Mouse (Mus musculus): ENCODE measurements around the gene Inafm1. TPM values are rescaled to one million over a fixed set of nuclear protein-coding genes. Genes with fewer than 3 reads are reported as not detected.
"Not testable (repeated sequence)": the region's sequence is repeated elsewhere in the genome, so short reads cannot be mapped to it uniquely, and the experiment has no call there.

Gene Inafm1
- polyA plus RNA-seq, 1 experiment from 2014 or later = 32.0 TPM

GRCm38 (mm10) chr7:16271139-16271538 lies 2.3 kb downstream of the Inafm1 start:
- Histone ChIP-seq H3K9me3 (replicated peaks; ENCODE audit: low read length) (no peaks in the 10 kb centered on the region), H3K36me3 (ENCODE audit: insufficient read depth, low read length) (peaks cover 9% of the 10 kb centered on the region), H3K27ac (no peak overlapping the region), H3K27me3 (ENCODE audit: insufficient read depth, low read length) (no peaks in the 10 kb centered on the region), H3K4me1 (replicated peaks; ENCODE audit: insufficient read depth, low read length) (peaks cover 5% of the 10 kb centered on the region), H3K4me3 (replicated peaks; ENCODE audit: low read depth, low read length) (no peak overlapping the region), H3K4me2 (ENCODE audit: low read length) (no peak overlapping the region), H3K9ac (ENCODE audit: low read depth, low read length) (no peak overlapping the region)
- no peak for DNase-seq (ENCODE audit: low spot score)
- ATAC-seq (replicated peaks; ENCODE audit: low FRiP score, low read depth) = no peak
- WGBS = 69% methylated on average over 1 of the region's 1 CpGs
- TF ChIP-seq CTCF (IDR thresholded peaks at IDR 0.05; ENCODE audit: low read depth) = no peak

- H3K36me3 ChIP-seq (ENCODE audit: insufficient read depth, low read length); DNase-seq (ENCODE audit: low spot score); H3K4me1 ChIP-seq (replicated peaks; ENCODE audit: insufficient read depth, low read length); H3K4me3 ChIP-seq (replicated peaks; ENCODE audit: low read depth, low read length); H3K9ac ChIP-seq (ENCODE audit: low read depth, low read length); H3K27me3 ChIP-seq (ENCODE audit: insufficient read depth, low read length); H3K4me2 ChIP-seq (ENCODE audit: low read length); H3K27ac ChIP-seq; ATAC-seq (replicated peaks; ENCODE audit: low FRiP score, low read depth); H3K9me3 ChIP-seq (replicated peaks; ENCODE audit: low read length): not testable (repeated sequence)
- WGBS = 85% methylated on average over 7 of the region's 7 CpGs
Observed at GRCm38 (mm10) chr7:16266593-16266992, 6.8 kb downstream of the Inafm1 start.

- Histone ChIP-seq H3K9ac (ENCODE audit: low read depth, low read length) (no peak overlapping the region), H3K4me2 (ENCODE audit: low read length) (no peak overlapping the region), H3K4me1 (replicated peaks; ENCODE audit: insufficient read depth, low read length) (no peaks in the 10 kb centered on the region), H3K4me3 (replicated peaks; ENCODE audit: low read depth, low read length) (no peak overlapping the region), H3K36me3 (ENCODE audit: insufficient read depth, low read length) (no peaks in the 10 kb centered on the region), H3K27ac (no peak overlapping the region), H3K27me3 (ENCODE audit: insufficient read depth, low read length) (no peaks in the 10 kb centered on the region), H3K9me3 (replicated peaks; ENCODE audit: low read length) (no peaks in the 10 kb centered on the region)
- ATAC-seq (replicated peaks; ENCODE audit: low FRiP score, low read depth) (no peak), DNase-seq (ENCODE audit: low spot score) (no peak)
- 89% methylated on average over 11 of the region's 11 CpGs for WGBS
- no peak for TF ChIP-seq CTCF (IDR thresholded peaks at IDR 0.05; ENCODE audit: low read depth)
Observed at GRCm38 (mm10) chr7:16265856-16266255, 7.6 kb downstream of the Inafm1 start.

GRCm38 (mm10) chr7:16263843-16264242 lies 9.6 kb downstream of the Inafm1 start:
- no peaks in the 10 kb centered on the region for H3K27me3 ChIP-seq (ENCODE audit: insufficient read depth, low read length)
- TF ChIP-seq CTCF (IDR thresholded peaks at IDR 0.05; ENCODE audit: low read depth) = no peak
- H3K9me3 ChIP-seq (replicated peaks; ENCODE audit: low read length) = no peaks in the 10 kb centered on the region
- H3K9ac ChIP-seq (ENCODE audit: low read depth, low read length) = no peak overlapping the region
- H3K27ac ChIP-seq = no peak overlapping the region
- ATAC-seq (replicated peaks; ENCODE audit: low FRiP score, low read depth) = no peak
- 78% methylated on average over 5 of the region's 5 CpGs for WGBS
- no peaks in the 10 kb centered on the region for H3K4me1 ChIP-seq (replicated peaks; ENCODE audit: insufficient read depth, low read length)
- H3K36me3 ChIP-seq (ENCODE audit: insufficient read depth, low read length) = no peaks in the 10 kb centered on the region
- H3K4me2 ChIP-seq (ENCODE audit: low read length) = no peak overlapping the region
- DNase-seq (ENCODE audit: low spot score) = no peak
- H3K4me3 ChIP-seq (replicated peaks; ENCODE audit: low read depth, low read length) = no peak overlapping the region

GRCm38 (mm10) chr7:16263015-16263787 lies 10.2 kb downstream of the Inafm1 start:
- no peak overlapping the region for H3K27ac ChIP-seq
- peak; percentile 86 for TF ChIP-seq CTCF (IDR thresholded peaks at IDR 0.05; ENCODE audit: low read depth)
- no peak overlapping the region for H3K4me3 ChIP-seq (replicated peaks; ENCODE audit: low read depth, low read length)
- DNase-seq (ENCODE audit: low spot score) = peak; percentile 80
- H3K9me3 ChIP-seq (replicated peaks; ENCODE audit: low read length) = no peaks in the 10 kb centered on the region
- H3K27me3 ChIP-seq (ENCODE audit: insufficient read depth, low read length) = no peaks in the 10 kb centered on the region
- no peaks in the 10 kb centered on the region for H3K4me1 ChIP-seq (replicated peaks; ENCODE audit: insufficient read depth, low read length)
- no peaks in the 10 kb centered on the region for H3K36me3 ChIP-seq (ENCODE audit: insufficient read depth, low read length)
- no peak for ATAC-seq (replicated peaks; ENCODE audit: low FRiP score, low read depth)
- no peak overlapping the region for H3K9ac ChIP-seq (ENCODE audit: low read depth, low read length)
- H3K4me2 ChIP-seq (ENCODE audit: low read length) = no peak overlapping the region
- 30% methylated on average over 8 of the region's 8 CpGs for WGBS

GRCm38 (mm10) chr7:16261097-16261496 lies 12.3 kb downstream of the Inafm1 start:
- H3K9me3 ChIP-seq (replicated peaks; ENCODE audit: low read length) = no peaks in the 10 kb centered on the region
- no peak overlapping the region for H3K9ac ChIP-seq (ENCODE audit: low read depth, low read length)
- DNase-seq (ENCODE audit: low spot score) (no peak), ATAC-seq (replicated peaks; ENCODE audit: low FRiP score, low read depth) (no peak)
- no peaks in the 10 kb centered on the region for H3K36me3 ChIP-seq (ENCODE audit: insufficient read depth, low read length)
- H3K27me3 ChIP-seq (ENCODE audit: insufficient read depth, low read length) = no peaks in the 10 kb centered on the region
- no peak overlapping the region for H3K4me2 ChIP-seq (ENCODE audit: low read length)
- WGBS = 69% methylated on average over 1 of the region's 1 CpGs
- H3K27ac ChIP-seq = no peak overlapping the region
- H3K4me3 ChIP-seq (replicated peaks; ENCODE audit: low read depth, low read length) = no peak overlapping the region
- TF ChIP-seq CTCF (IDR thresholded peaks at IDR 0.05; ENCODE audit: low read depth) = no peak
- no peaks in the 10 kb centered on the region for H3K4me1 ChIP-seq (replicated peaks; ENCODE audit: insufficient read depth, low read length)

All from kidney, postnatal 0 days (tissue).